Mouse (Mus musculus): ENCODE data around the gene Ntmt1.

The Ntmt1 gene

GRCm38 (mm10) chr2:30870863-30871262 is 63.2 kb downstream of the Ntmt1 start:
- DNase-seq (ENCODE audit: low spot score) = no peak
